Mouse (Mus musculus): Measurements from ENCODE around the gene Snap23. TPM values are rescaled to one million over a fixed set of nuclear protein-coding genes. Genes with fewer than 3 reads are reported as not detected.
"Not testable (repeated sequence)": the region's sequence is repeated elsewhere in the genome, so short reads cannot be mapped to it uniquely, and the experiment has no call there.

Snap23 gene
- total and polyA plus RNA-seq, 3 experiments = 15.9 to 35.8 (median 23.0) TPM

DNA sequence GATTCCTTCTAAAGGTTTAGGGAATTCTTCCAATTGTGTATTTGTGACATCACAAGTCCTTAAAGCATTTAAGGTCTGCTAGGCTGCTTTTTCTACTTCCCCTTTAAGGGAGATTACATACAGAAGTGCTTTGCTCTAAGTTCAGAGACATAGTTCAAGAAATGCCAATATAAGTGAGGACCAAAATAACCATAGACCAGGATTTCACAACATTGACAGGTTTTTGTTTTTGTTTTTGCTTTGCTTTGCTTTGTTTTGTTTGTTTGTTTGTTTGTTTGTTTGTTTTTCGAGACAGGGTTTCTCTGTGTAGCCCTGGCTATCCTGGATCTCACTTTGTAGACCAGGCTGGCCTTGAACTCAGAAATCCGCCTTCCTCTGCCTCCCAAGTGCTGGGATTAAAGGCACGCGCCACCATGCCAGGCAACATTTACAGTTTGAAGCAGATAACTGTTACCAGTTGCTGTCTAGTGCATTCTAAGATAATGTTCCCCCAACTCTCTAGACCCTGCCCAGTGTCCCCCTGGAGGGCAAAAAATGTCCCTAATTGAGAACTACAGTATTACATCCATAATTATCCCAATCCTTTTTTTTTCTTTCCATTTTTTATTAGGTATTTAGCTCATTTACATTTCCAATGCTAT, 2.8 kb upstream of the Snap23 start:
- peaks cover 54% of the 10 kb centered on the region for H3K79me2 ChIP-seq (replicated peaks; ENCODE audit: control insufficient read depth, extremely low read depth, insufficient read depth, poor library complexity, severe bottlenecking)
- H3K9me3 ChIP-seq (replicated peaks; ENCODE audit: low read length); H3K4me2 ChIP-seq (ENCODE audit: insufficient read depth, low read depth, poor library complexity, severe bottlenecking); H3K4me3 ChIP-seq (replicated peaks in 1 of 3; ENCODE audit: low read depth in 2 of 3, low read length in 2 of 3, poor library complexity in 1 of 3); in situ Hi-C loops (cut with MboI; ENCODE audit: low pct_ligation_motif_present, low pct_unique_long_range_greater_than_20kb, low sequenced_read_pairs); H3K27me3 ChIP-seq (replicated peaks); dilution Hi-C loops (cut with MboI; ENCODE audit: extremely low pct_ligation_motif_present, extremely low pct_unique_long_range_greater_than_20kb, low sequenced_read_pairs); H3K9ac ChIP-seq (ENCODE audit: insufficient read depth, low read depth); H3K27ac ChIP-seq (ENCODE audit: insufficient read depth, low read depth); DNase-seq (ENCODE audit: extremely low read depth): not testable (repeated sequence)
- H3K4me1 ChIP-seq (ENCODE audit: control insufficient read depth in 1 of 2, insufficient read depth in 2 of 2) = peaks cover 0 to 44% of the 10 kb centered on the region in 2 experiments; a peak in 2 of 4 replicates
- peaks cover 0 to 13% of the 10 kb centered on the region in 2 experiments for H3K36me3 ChIP-seq (replicated peaks in 1 of 2; ENCODE audit: control insufficient read depth in 1 of 2, insufficient read depth in 1 of 2, low read length in 1 of 2)

DNA sequence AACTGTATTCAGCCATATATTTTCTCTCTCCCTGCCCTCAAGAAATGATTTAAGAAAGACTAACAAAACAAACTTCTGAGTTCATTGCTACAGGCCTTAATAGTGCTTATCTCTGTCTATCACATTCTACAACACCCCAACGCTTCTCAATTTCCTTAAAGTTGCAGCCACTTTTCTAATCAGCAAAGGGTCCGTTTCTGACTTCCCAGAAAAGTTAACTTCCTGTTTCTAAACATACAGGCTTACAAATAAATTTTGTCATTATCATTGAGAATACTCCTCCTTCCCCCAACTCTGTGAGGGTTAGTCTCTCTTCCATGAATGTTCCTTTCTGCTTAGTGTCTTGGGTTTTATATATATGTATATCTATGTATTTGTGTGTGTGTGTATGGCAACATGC, 2.1 kb upstream of the Snap23 start:
- Histone ChIP-seq H3K9ac (ENCODE audit: insufficient read depth, low read depth) (no peak overlapping the region), H3K4me3 (replicated peaks in 1 of 3; ENCODE audit: low read depth in 2 of 3, low read length in 2 of 3, poor library complexity in 1 of 3) (no peak overlapping the region), H3K27ac (ENCODE audit: insufficient read depth, low read depth) (no peak overlapping the region), H3K9me3 (replicated peaks; ENCODE audit: low read length) (no peaks in the 10 kb centered on the region), H3K36me3 (replicated peaks in 1 of 2; ENCODE audit: control insufficient read depth in 1 of 2, insufficient read depth in 1 of 2, low read length in 1 of 2) (peaks cover 0 to 9% of the 10 kb centered on the region in 2 experiments), H3K4me1 (ENCODE audit: control insufficient read depth in 1 of 2, insufficient read depth in 2 of 2) (peaks cover 0 to 39% of the 10 kb centered on the region in 2 experiments; a peak in 2 of 4 replicates), H3K79me2 (replicated peaks; ENCODE audit: control insufficient read depth, extremely low read depth, insufficient read depth, poor library complexity, severe bottlenecking) (peaks cover 47% of the 10 kb centered on the region), H3K27me3 (replicated peaks) (no peaks in the 10 kb centered on the region), H3K4me2 (ENCODE audit: insufficient read depth, low read depth, poor library complexity, severe bottlenecking) (no peak overlapping the region)
- no peak for TF ChIP-seq ZC3H11A (IDR thresholded peaks at IDR 0.05; ENCODE audit: low read depth, low read length)
- in situ Hi-C loops (cut with MboI; ENCODE audit: low pct_ligation_motif_present, low pct_unique_long_range_greater_than_20kb, low sequenced_read_pairs) = no loop called here
- no peak for DNase-seq (ENCODE audit: extremely low read depth)
- dilution Hi-C loops (cut with MboI; ENCODE audit: extremely low pct_ligation_motif_present, extremely low pct_unique_long_range_greater_than_20kb, low sequenced_read_pairs) = no loop called here

DNA sequence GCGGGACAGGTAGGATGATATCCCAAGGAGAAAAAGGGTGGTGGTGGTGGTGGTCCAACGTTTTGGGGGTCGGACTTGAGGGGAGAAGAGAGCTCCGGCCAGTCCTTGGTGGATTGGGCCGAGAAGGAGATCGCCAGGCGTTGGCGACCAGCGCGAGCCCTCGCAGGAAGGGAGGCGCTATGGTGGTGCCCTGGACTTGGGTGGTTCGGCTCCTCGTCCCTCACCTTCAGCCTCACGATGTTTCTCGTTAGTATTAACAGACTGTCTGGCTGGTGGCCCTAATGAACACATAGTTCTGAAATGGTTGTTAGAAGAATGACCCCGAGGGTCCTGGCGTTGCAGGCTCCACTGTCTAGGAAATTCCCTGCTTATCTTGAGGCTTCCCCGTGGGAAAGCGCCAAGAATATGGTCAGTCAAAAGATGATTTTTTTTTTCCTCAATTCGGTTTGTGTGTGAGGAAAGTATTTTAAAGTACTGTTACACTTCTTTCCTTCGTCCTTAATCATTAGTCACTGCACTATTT, 388 bp downstream of the Snap23 start:
- peaks cover 0 to 11% of the 10 kb centered on the region in 2 experiments for H3K36me3 ChIP-seq (replicated peaks in 1 of 2; ENCODE audit: control insufficient read depth in 1 of 2, insufficient read depth in 1 of 2, low read length in 1 of 2)
- H3K4me2 ChIP-seq (ENCODE audit: insufficient read depth, low read depth, poor library complexity, severe bottlenecking) = peak overlapping the region; percentile 98
- dilution Hi-C loops (cut with MboI; ENCODE audit: extremely low pct_ligation_motif_present, extremely low pct_unique_long_range_greater_than_20kb, low sequenced_read_pairs) (no loop called here), in situ Hi-C loops (cut with MboI; ENCODE audit: low pct_ligation_motif_present, low pct_unique_long_range_greater_than_20kb, low sequenced_read_pairs) (no loop called here)
- peak; percentile 12 for TF ChIP-seq TCF12 (IDR thresholded peaks at IDR 0.05; ENCODE audit: low read depth, low read length)
- no peak for TF ChIP-seq CHD1 (IDR thresholded peaks at IDR 0.05; ENCODE audit: low read depth, low read length)
- no peak for TF ChIP-seq RAD21 (IDR thresholded peaks at IDR 0.05; ENCODE audit: low read depth, low read length)
- TF ChIP-seq POLR2AphosphoS2 (IDR thresholded peaks at IDR 0.05; ENCODE audit: low read depth, low read length) = no peak
- no peak for TF ChIP-seq SMC3 (IDR thresholded peaks at IDR 0.05; ENCODE audit: low read depth, low read length)
- TF ChIP-seq ELF1 (IDR thresholded peaks at IDR 0.05; ENCODE audit: low read depth, low read length) = no peak
- no peak for TF ChIP-seq ZMIZ1 (IDR thresholded peaks at IDR 0.05; ENCODE audit: low read depth, low read length)
- TF ChIP-seq UBTF (IDR thresholded peaks at IDR 0.05; ENCODE audit: low read depth, low read length) = peak; percentile 60; the same call in 1 of the 2 replicates
- TF ChIP-seq ETS1 (conservative IDR thresholded peaks at IDR 0.05; ENCODE audit: low read depth, low read length) = no peak; the same call in 1 of the 2 replicates
- TF ChIP-seq ZC3H11A (IDR thresholded peaks at IDR 0.05; ENCODE audit: low read depth, low read length) = no peak
- TF ChIP-seq SIN3A (IDR thresholded peaks at IDR 0.05; ENCODE audit: low read length) = no peak; the same call in 1 of the 2 replicates
- TF ChIP-seq NRF1 (IDR thresholded peaks at IDR 0.05; ENCODE audit: low read depth, low read length) = no peak
- TF ChIP-seq MAZ (IDR thresholded peaks at IDR 0.05; ENCODE audit: low read depth, low read length) = no peak
- TF ChIP-seq JUN (IDR thresholded peaks at IDR 0.05; ENCODE audit: insufficient read depth, low read depth, low read length) = no peak
- TF ChIP-seq ZKSCAN1 (IDR thresholded peaks at IDR 0.05; ENCODE audit: borderline replicate concordance, low read depth, low read length) = no peak
- peak; percentile 34; the same call in 1 of the 2 replicates for TF ChIP-seq EP300 (IDR thresholded peaks at IDR 0.05; ENCODE audit: low read length)
- no peak for TF ChIP-seq ZNF384 (IDR thresholded peaks at IDR 0.05; ENCODE audit: low read depth, low read length)
- 0 out of 2 replicates have a peak, but pooled peaks have one; percentile 20 for TF ChIP-seq CHD2 (IDR thresholded peaks at IDR 0.05; ENCODE audit: low read length)
- no peak for TF ChIP-seq BHLHE40 (IDR thresholded peaks at IDR 0.05; ENCODE audit: low read depth, low read length)
- H3K27me3 ChIP-seq (replicated peaks) = no peaks in the 10 kb centered on the region
- H3K4me1 ChIP-seq (ENCODE audit: control insufficient read depth in 1 of 2, insufficient read depth in 2 of 2) = peaks cover 2 to 44% of the 10 kb centered on the region in 2 experiments; a peak in 3 of 4 replicates
- H3K9me3 ChIP-seq (replicated peaks; ENCODE audit: low read length) = no peaks in the 10 kb centered on the region
- peak overlapping the region; percentile 83 to 93 (median 86) for H3K4me3 ChIP-seq (replicated peaks in 1 of 3; ENCODE audit: low read depth in 2 of 3, low read length in 2 of 3, poor library complexity in 1 of 3)
- H3K9ac ChIP-seq (ENCODE audit: insufficient read depth, low read depth) = peak overlapping the region; percentile 61
- no peak for DNase-seq (ENCODE audit: extremely low read depth)
- H3K27ac ChIP-seq (ENCODE audit: insufficient read depth, low read depth) = 0 out of 2 replicates have a peak overlapping the region, but pooled peaks have one; percentile 7
- H3K79me2 ChIP-seq (replicated peaks; ENCODE audit: control insufficient read depth, extremely low read depth, insufficient read depth, poor library complexity, severe bottlenecking) = peaks cover 22% of the 10 kb centered on the region

Measured in CH12.LX (cell line).